Mouse (Mus musculus) limb, embryonic 14.5 days (tissue): ENCODE results near the gene Lsm10. TPM values are rescaled to one million over a fixed set of nuclear protein-coding genes. Genes with fewer than 3 reads are reported as not detected.
A peak's percentile ranks its signal among the peaks of the same experiment; 100 is the strongest.
"Not testable (repeated sequence)": the region's sequence is repeated elsewhere in the genome, so short reads cannot be mapped to it uniquely, and the experiment has no call there.

Source experiments
- ATAC-seq: fragments of 200-750 bp; cut with Nextera tagmentation; 2 replicates; pipeline ENCODE4 v1.8.0; 2017; ENCODE audit warnings: low read depth, moderate number of reproducible peaks, moderate TSS enrichment; ENCODE audit not compliant: low FRiP score
- DNase-seq: peaks from one replicate; pipeline ENCODE4 v3.0.0-alpha.2; 2015; ENCODE audit warnings: low spot score
- H3K27ac ChIP-seq: fragments of 300-500 bp; sonication (generic); replicated peaks from 2 replicates; pipeline ENCODE4 v1.5.1; 2014; ENCODE audit warnings: low read depth, mild to moderate bottlenecking, low read length, moderate library complexity, mixed read lengths
- H3K27me3 ChIP-seq: fragments of 300-500 bp; sonication (generic); 2 replicates; pipeline ENCODE4 v1.6.1; 2014; ENCODE audit warnings: low read length, mixed read lengths; ENCODE audit not compliant: control insufficient read depth, insufficient read depth
- H3K36me3 ChIP-seq: fragments of 300-500 bp; sonication (generic); 2 replicates; pipeline ENCODE4 v1.6.1; 2014; ENCODE audit warnings: mild to moderate bottlenecking, low read length, moderate library complexity, mixed read lengths; ENCODE audit not compliant: control insufficient read depth, insufficient read depth
- H3K4me1 ChIP-seq: fragments of 300-500 bp; sonication (generic); 2 replicates; pipeline ENCODE4 v1.6.1; 2014; ENCODE audit warnings: antibody characterized with exemption, low read length, mixed read lengths; ENCODE audit not compliant: control insufficient read depth, insufficient read depth
- H3K4me2 ChIP-seq: fragments of 300-500 bp; sonication (generic); replicated peaks from 2 replicates; pipeline ENCODE4 v1.6.1; 2014; ENCODE audit warnings: low read depth, mild to moderate bottlenecking, low read length, moderate library complexity; ENCODE audit not compliant: severe bottlenecking
- H3K4me3 ChIP-seq: fragments of 300-500 bp; sonication (generic); replicated peaks from 2 replicates; pipeline ENCODE4 v1.5.1; 2014; ENCODE audit warnings: low read length
- H3K9ac ChIP-seq: fragments of 300-500 bp; sonication (generic); 2 replicates; pipeline ENCODE4 v1.6.1; 2014; ENCODE audit warnings: mild to moderate bottlenecking, low read depth, low read length, moderate library complexity; ENCODE audit not compliant: severe bottlenecking
- H3K9me3 ChIP-seq: fragments of 300-500 bp; sonication (generic); 2 replicates; pipeline ENCODE4 v1.6.1; 2016; ENCODE audit warnings: low read length; ENCODE audit not compliant: control insufficient read depth
- POLR2A ChIP-seq: fragments of 200-500 bp; IDR thresholded peaks from 2 replicates; pipeline ENCODE4 v1.8.0; 2012; ENCODE audit warnings: inconsistent platforms, mild to moderate bottlenecking, moderate library complexity, borderline replicate concordance; ENCODE audit not compliant: insufficient read depth, insufficient read length; ENCODE audit errors: extremely low read depth
- WGBS: fragments of 180-500 bp; shearing (Covaris S2); extraction: QIAGEN DNeasy Blood & Tissue Kit; methylation state at CpG from one replicate; pipeline ENCODE4 v1.1.7; 2014; 5-methylcytosine and 5-hydroxymethylcytosine counted together
- polyA plus RNA-seq, 2 experiments: library from polyadenylated mRNA; depleted of rRNA in 1 of 2; stranded (reverse) in 1 of 2; unstranded in 1 of 2; fragments of >200 nt; fragmentation: Nextera tagmentation in 1 of 2; extraction: Ambion mirVana in 1 of 2; gene quantifications; 2 replicates each; pipeline versions ENCODE4 v1.2.1 to v1.2.3; 2012 to 2014

Gene Lsm10
- polyA plus RNA-seq, 2 experiments: 44.0 to 54.3 TPM

- no peaks in the 10 kb centered on the region for H3K27me3 ChIP-seq
- H3K4me3 ChIP-seq: no peak overlapping the region
- H3K4me1 ChIP-seq: no peaks in the 10 kb centered on the region
- ATAC-seq: peak; percentile 85
- H3K9me3 ChIP-seq: no peaks in the 10 kb centered on the region
- 28% methylated on average over 7 of the region's 7 CpGs for WGBS
- H3K4me2 ChIP-seq: no peak overlapping the region
- no peak overlapping the region for H3K27ac ChIP-seq
- H3K36me3 ChIP-seq: peaks cover 3% of the 10 kb centered on the region; the same call in 1 of the 2 replicates
- no peak overlapping the region for H3K9ac ChIP-seq
- DNase-seq: peak; percentile 89
- no peak for TF ChIP-seq POLR2A
Measured at GRCm38 (mm10) chr4:126085996-126086576, 10.3 kb upstream of the Lsm10 start.

GRCm38 (mm10) chr4:126090101-126090847 is 6.1 kb upstream of the Lsm10 start:
- Histone ChIP-seq H3K4me1 (no peaks in the 10 kb centered on the region), H3K9me3 (no peaks in the 10 kb centered on the region), H3K27me3 (no peaks in the 10 kb centered on the region), H3K4me3 (no peak overlapping the region), H3K27ac (no peak overlapping the region), H3K36me3 (no peaks in the 10 kb centered on the region), H3K4me2 (no peak overlapping the region), H3K9ac (no peak overlapping the region)
- TF ChIP-seq POLR2A: no peak
- ATAC-seq (no peak), DNase-seq (no peak)
- WGBS: 66% methylated on average over 7 of the region's 7 CpGs

DNA sequence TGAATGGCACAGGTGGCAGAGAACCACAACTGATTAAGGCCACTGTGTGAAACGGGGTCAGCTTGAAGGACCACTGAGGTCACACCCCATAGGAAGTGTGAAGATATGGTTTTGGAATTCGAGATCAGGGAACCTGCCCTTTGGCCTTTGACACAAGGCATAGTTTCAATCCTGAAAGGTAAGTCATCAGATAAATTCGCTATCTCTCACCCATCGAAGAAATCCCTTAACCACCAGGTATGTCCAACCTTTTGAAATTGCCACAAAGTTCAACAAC is 5.6 kb upstream of the Lsm10 start:
- H3K27ac ChIP-seq: no peak overlapping the region
- no peak overlapping the region for H3K4me2 ChIP-seq
- TF ChIP-seq POLR2A: no peak
- H3K36me3 ChIP-seq: no peaks in the 10 kb centered on the region
- no peaks in the 10 kb centered on the region for H3K27me3 ChIP-seq
- no peaks in the 10 kb centered on the region for H3K4me1 ChIP-seq
- 76% methylated on average over 4 of the region's 4 CpGs for WGBS
- H3K9me3 ChIP-seq: no peaks in the 10 kb centered on the region
- H3K4me3 ChIP-seq: no peak overlapping the region
- no peak overlapping the region for H3K9ac ChIP-seq
- ATAC-seq: no peak
- DNase-seq: no peak

DNA sequence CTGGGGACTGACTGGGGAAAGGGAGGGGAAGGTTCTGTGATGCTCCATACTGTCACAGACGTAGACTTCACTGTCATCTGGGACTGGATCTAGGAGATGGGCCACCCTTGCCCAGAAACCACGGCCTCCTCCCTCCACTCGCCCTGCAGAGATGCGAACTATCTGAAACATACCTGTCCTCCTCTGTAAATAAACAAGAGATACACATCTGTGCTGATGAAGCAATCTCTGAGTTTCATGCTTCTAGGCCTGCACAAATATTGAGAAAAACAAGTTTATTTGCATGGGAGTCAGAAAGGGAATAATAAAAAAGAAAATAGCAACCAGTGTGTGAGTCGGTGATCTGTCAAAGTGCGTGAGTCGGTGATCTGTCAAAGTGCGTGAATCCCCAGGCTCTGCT is 4.5 kb upstream of the Lsm10 start:
- H3K4me1 ChIP-seq: no peaks in the 10 kb centered on the region
- TF ChIP-seq POLR2A: no peak
- no peak overlapping the region for H3K4me2 ChIP-seq
- no peaks in the 10 kb centered on the region for H3K36me3 ChIP-seq
- ATAC-seq (no peak), DNase-seq (no peak)
- H3K9ac ChIP-seq: no peak overlapping the region
- 81% methylated on average over 8 of the region's 8 CpGs for WGBS
- no peaks in the 10 kb centered on the region for H3K27me3 ChIP-seq
- no peak overlapping the region for H3K27ac ChIP-seq
- no peak overlapping the region for H3K4me3 ChIP-seq
- no peaks in the 10 kb centered on the region for H3K9me3 ChIP-seq

- Histone ChIP-seq H3K9ac (0 out of 2 replicates have a peak overlapping the region, but pooled peaks have one; percentile 64), H3K4me3 (peak overlapping the region; percentile 56), H3K4me2 (peak overlapping the region; percentile 62; the same call in 1 of the 2 replicates)
- WGBS: 55% methylated on average over 14 of the region's 14 CpGs
- not testable (repeated sequence) for H3K4me1 ChIP-seq, H3K36me3 ChIP-seq, H3K9me3 ChIP-seq, H3K27me3 ChIP-seq, DNase-seq, ATAC-seq, H3K27ac ChIP-seq
Measured at GRCm38 (mm10) chr4:126095622-126096430, 597 bp upstream of the Lsm10 start.
